Comparison of ENCODE assay signal across 8 mouse cellular contexts in the genomic region with DNA sequence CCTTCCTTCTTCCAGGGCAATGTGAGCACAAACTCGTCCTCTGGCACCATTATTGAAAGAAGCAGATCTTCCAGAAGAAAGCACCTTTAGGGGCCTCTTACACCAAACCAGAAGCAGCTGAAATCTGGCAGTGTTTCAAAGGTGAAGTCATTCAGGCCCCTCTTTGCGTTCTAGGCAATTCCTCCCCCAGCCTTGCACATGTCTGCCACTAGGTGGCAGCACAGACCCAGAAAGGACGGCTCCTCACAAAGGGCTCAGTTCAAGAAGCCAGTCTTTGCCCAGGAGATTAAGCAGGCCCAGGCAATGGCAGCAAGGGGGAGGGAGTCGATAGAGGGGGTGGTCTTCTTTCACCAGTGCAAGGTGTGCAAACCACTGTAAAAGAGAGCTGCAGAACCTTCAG. TPM values are rescaled to one million over a fixed set of nuclear protein-coding genes. Genes with fewer than 3 reads are reported as not detected.
DNase-seq lines count a peak whose midpoint lies in the region; ATAC-seq and TF ChIP-seq lines count a peak whose summit lies in the region.

No protein-coding gene starts in this region.

- peak; percentile 92 for TF ChIP-seq CTCF in bone marrow macrophage, adult 2 months (IDR thresholded peaks at IDR 0.05; ENCODE audit: low read depth, low read length)
- TF ChIP-seq CTCF in liver, adult 2 months (IDR thresholded peaks at IDR 0.05; ENCODE audit: low read depth, low read length) = peak; percentile 98

- H3K27ac ChIP-seq in bone marrow macrophage, adult 2 months (ENCODE audit: insufficient read depth, low read depth, low read length) = no peak overlapping the region
- peak overlapping the region; percentile 18; the same call in 1 of the 2 replicates for H3K27ac ChIP-seq in embryonic facial prominence, embryonic 15.5 days (replicated peaks)
- H3K27ac ChIP-seq in heart, embryonic 10.5 days = peak overlapping the region; percentile 98; the same call in 1 of the 2 replicates
- no peak overlapping the region for H3K27ac ChIP-seq in kidney, embryonic 15.5 days
- no peak overlapping the region for H3K27ac ChIP-seq in liver, adult 2 months (replicated peaks; ENCODE audit: insufficient read depth, low read depth, low read length)
- H3K27ac ChIP-seq in stomach, embryonic 16.5 days (ENCODE audit: low read length) = peak overlapping the region; percentile 38; the same call in 1 of the 2 replicates

- H3K4me1 ChIP-seq in bone marrow macrophage, adult 2 months (ENCODE audit: control insufficient read depth, insufficient read depth, low read length) = no peaks in the 10 kb centered on the region
- peaks cover 60% of the 10 kb centered on the region for H3K4me1 ChIP-seq in embryonic facial prominence, embryonic 15.5 days
- H3K4me1 ChIP-seq in heart, embryonic 10.5 days = peaks cover 72% of the 10 kb centered on the region
- peaks cover 76% of the 10 kb centered on the region for H3K4me1 ChIP-seq in kidney, embryonic 15.5 days
- H3K4me1 ChIP-seq in liver, adult 2 months (ENCODE audit: control insufficient read depth, insufficient read depth, low read length) = no peaks in the 10 kb centered on the region
- H3K4me1 ChIP-seq in stomach, embryonic 16.5 days (ENCODE audit: control insufficient read depth, insufficient read depth, low read length) = peaks cover 40% of the 10 kb centered on the region

- H3K4me2 ChIP-seq in embryonic facial prominence, embryonic 15.5 days (replicated peaks) = peak overlapping the region; percentile 94
- peak overlapping the region; percentile 91 for H3K4me2 ChIP-seq in kidney, embryonic 15.5 days
- peak overlapping the region; percentile 96 for H3K4me2 ChIP-seq in stomach, embryonic 16.5 days (ENCODE audit: low read depth, low read length)

- TF ChIP-seq POLR2A in bone marrow macrophage, adult 2 months (IDR thresholded peaks at IDR 0.05; ENCODE audit: borderline replicate concordance, low read depth, low read length) = no peak
- TF ChIP-seq POLR2A in liver, adult 2 months (IDR thresholded peaks at IDR 0.05; ENCODE audit: extremely low read depth, insufficient read depth, low read length) = no peak

- 0% methylated on average over 4 of the region's 4 CpGs for WGBS in embryonic facial prominence, embryonic 15.5 days
- WGBS in heart, embryonic 10.5 days = 0% methylated on average over 4 of the region's 4 CpGs
- under 1% methylated on average over 4 of the region's 4 CpGs for WGBS in kidney, embryonic 15.5 days
- WGBS in liver, adult 2 months = under 1% methylated on average over 4 of the region's 4 CpGs
- WGBS in stomach, embryonic 16.5 days = 0% methylated on average over 4 of the region's 4 CpGs

- H3K4me3 ChIP-seq in bone marrow macrophage, adult 2 months (ENCODE audit: insufficient read depth, low read length) = no peak overlapping the region
- no peak overlapping the region for H3K4me3 ChIP-seq in embryonic facial prominence, embryonic 15.5 days (replicated peaks)
- peak overlapping the region; percentile 75 for H3K4me3 ChIP-seq in heart, embryonic 10.5 days
- H3K4me3 ChIP-seq in kidney, embryonic 15.5 days (replicated peaks) = 0 out of 2 replicates have a peak overlapping the region, but pooled peaks have one; percentile 71
- no peak overlapping the region for H3K4me3 ChIP-seq in liver, adult 2 months (ENCODE audit: insufficient read depth, low read depth, low read length)
- H3K4me3 ChIP-seq in stomach, embryonic 16.5 days (replicated peaks; ENCODE audit: low read length) = peak overlapping the region; percentile 82

- peak; percentile 38 for ATAC-seq in CD4-positive, CD25-positive, alpha-beta regulatory T cell, adult 4 months
- no peak for ATAC-seq in embryonic facial prominence, embryonic 15.5 days (ENCODE audit: insufficient number of reproducible peaks, low FRiP score, low TSS enrichment, low read depth)
- ATAC-seq in kidney, embryonic 15.5 days (replicated peaks; ENCODE audit: low FRiP score) = no peak
- peak; percentile 16; the same call in 1 of the 2 replicates for ATAC-seq in stomach, embryonic 16.5 days (ENCODE audit: insufficient read depth, low FRiP score)

- H3K36me3 ChIP-seq in embryonic facial prominence, embryonic 15.5 days = peaks cover 20% of the 10 kb centered on the region; the same call in 1 of the 2 replicates
- H3K36me3 ChIP-seq in heart, embryonic 10.5 days = peaks cover 45% of the 10 kb centered on the region
- H3K36me3 ChIP-seq in kidney, embryonic 15.5 days = peaks cover 37% of the 10 kb centered on the region
- H3K36me3 ChIP-seq in liver, adult 2 months (ENCODE audit: control insufficient read depth, insufficient read depth, low read length) = no peaks in the 10 kb centered on the region
- 0 out of 2 replicates have a peak, but pooled peaks cover 3% of the 10 kb centered on the region for H3K36me3 ChIP-seq in stomach, embryonic 16.5 days (ENCODE audit: control insufficient read depth, insufficient read depth, low read length)

- no peaks in the 10 kb centered on the region for H3K9me3 ChIP-seq in embryonic facial prominence, embryonic 15.5 days (replicated peaks)
- no peaks in the 10 kb centered on the region for H3K9me3 ChIP-seq in heart, embryonic 10.5 days
- H3K9me3 ChIP-seq in kidney, embryonic 15.5 days (replicated peaks) = no peaks in the 10 kb centered on the region
- no peaks in the 10 kb centered on the region for H3K9me3 ChIP-seq in stomach, embryonic 16.5 days (replicated peaks; ENCODE audit: control insufficient read depth, low read length)

- H3K27me3 ChIP-seq in embryonic facial prominence, embryonic 15.5 days = no peaks in the 10 kb centered on the region
- H3K27me3 ChIP-seq in heart, embryonic 10.5 days (ENCODE audit: insufficient read depth, poor library complexity, severe bottlenecking) = no peaks in the 10 kb centered on the region
- H3K27me3 ChIP-seq in kidney, embryonic 15.5 days = no peaks in the 10 kb centered on the region
- H3K27me3 ChIP-seq in liver, adult 2 months (ENCODE audit: control insufficient read depth, insufficient read depth, low read length) = peaks cover 5% of the 10 kb centered on the region; the same call in 1 of the 2 replicates
- no peaks in the 10 kb centered on the region for H3K27me3 ChIP-seq in stomach, embryonic 16.5 days (ENCODE audit: control insufficient read depth, insufficient read depth, low read length)

- no peak overlapping the region for H3K9ac ChIP-seq in embryonic facial prominence, embryonic 15.5 days
- no peak overlapping the region for H3K9ac ChIP-seq in kidney, embryonic 15.5 days
- no peak overlapping the region for H3K9ac ChIP-seq in liver, adult 2 months (ENCODE audit: low read depth, low read length)
- H3K9ac ChIP-seq in stomach, embryonic 16.5 days (ENCODE audit: low read length) = no peak overlapping the region

- peak; percentile 95 for DNase-seq in heart, embryonic 10.5 days (ENCODE audit: low spot score)
- DNase-seq in liver, adult 2 months (ENCODE audit: extremely low read depth, low read depth, low spot score) = peak; percentile 36
- peak; percentile 92 for DNase-seq in neural tube, embryonic 10.5 days (ENCODE audit: extremely low spot score, low spot score)

- no peaks in the 10 kb centered on the region for H3K79me2 ChIP-seq in liver, adult 2 months (ENCODE audit: control insufficient read depth, insufficient read depth, low read length)

RNA-seq across cellular contexts. Expression of a gene that starts 4.3 kb away (rescaled TPM):
- polyA plus RNA-seq in CD4-positive, CD25-positive, alpha-beta regulatory T cell, adult 4 months (2017; shearing (Covaris generic)) = 100 to 1,000 TPM; 616 to 775 TPM
- 1.3 and 1.7 TPM in 2 replicates for polyA plus RNA-seq in bone marrow macrophage, adult 2 months (2012; ENCODE audit: insufficient read depth, insufficient read length, missing spikeins)
- 918 and 948 TPM in 2 replicates for polyA plus RNA-seq in embryonic facial prominence, embryonic 15.5 days (2015; fragmentation: Nextera tagmentation; extraction: Ambion mirVana)
- 914 and 924 TPM in 2 replicates for polyA plus RNA-seq in heart, embryonic 10.5 days (2016; fragmentation: Nextera tagmentation; extraction: Ambion mirVana)
- polyA plus RNA-seq in kidney, embryonic 15.5 days (2015; fragmentation: Nextera tagmentation; extraction: Ambion mirVana) = 666 and 667 TPM in 2 replicates
- 5.3 and 6.0 TPM in 2 replicates for total RNA-seq in liver, adult 2 months (2014; rRNA removed)
- 2.4 and 5.0 TPM in 2 replicates for polyA plus RNA-seq in liver, adult 2 months (2012; rRNA removed)
- 932 and 1,032 TPM in 2 replicates for polyA plus RNA-seq in stomach, embryonic 16.5 days (2015; fragmentation: Nextera tagmentation; extraction: Ambion mirVana)

RNA-seq across cellular contexts. Expression of a gene that starts 38.3 kb away (rescaled TPM):
- 10 to 100 TPM in 1 of 2 experiments, 1 to 10 TPM in 1; 7.6 to 10.6 TPM for polyA plus RNA-seq in CD4-positive, CD25-positive, alpha-beta regulatory T cell, adult 4 months (2017; shearing (Covaris generic))
- polyA plus RNA-seq in bone marrow macrophage, adult 2 months (2012; ENCODE audit: insufficient read depth, insufficient read length, missing spikeins) = 3.4 and 5.3 TPM in 2 replicates
- polyA plus RNA-seq in embryonic facial prominence, embryonic 15.5 days (2015; fragmentation: Nextera tagmentation; extraction: Ambion mirVana) = 2.7 and 3.1 TPM in 2 replicates
- 9.0 and 12.6 TPM in 2 replicates for polyA plus RNA-seq in heart, embryonic 10.5 days (2016; fragmentation: Nextera tagmentation; extraction: Ambion mirVana)
- polyA plus RNA-seq in kidney, embryonic 15.5 days (2015; fragmentation: Nextera tagmentation; extraction: Ambion mirVana) = 3.2 and 3.4 TPM in 2 replicates
- total RNA-seq in liver, adult 2 months (2014; rRNA removed) = 2.3 and 2.4 TPM in 2 replicates
- polyA plus RNA-seq in liver, adult 2 months (2012; rRNA removed) = 3.8 and 4.2 TPM in 2 replicates
- polyA plus RNA-seq in stomach, embryonic 16.5 days (2015; fragmentation: Nextera tagmentation; extraction: Ambion mirVana) = 4.6 and 5.0 TPM in 2 replicates

Comparison
In these comparisons a context has a peak if more than half of its experiments do, and no peak if none do; other contexts are left out.
1. ATAC-seq: peak in CD4-positive, CD25-positive, alpha-beta regulatory T cell, adult 4 months (single experiment) and stomach, embryonic 16.5 days (single experiment); none in embryonic facial prominence, embryonic 15.5 days (single experiment) and kidney, embryonic 15.5 days (single experiment).
2. H3K27ac ChIP-seq: peak in embryonic facial prominence, embryonic 15.5 days (single experiment), heart, embryonic 10.5 days (single experiment) and stomach, embryonic 16.5 days (single experiment); none in bone marrow macrophage, adult 2 months (single experiment), kidney, embryonic 15.5 days (single experiment) and liver, adult 2 months (single experiment).
3. H3K4me3 ChIP-seq: peak in heart, embryonic 10.5 days (single experiment), kidney, embryonic 15.5 days (single experiment) and stomach, embryonic 16.5 days (single experiment); none in bone marrow macrophage, adult 2 months (single experiment), embryonic facial prominence, embryonic 15.5 days (single experiment) and liver, adult 2 months (single experiment).
4. DNase-seq: peak in every context shown above with its lines; median percentile 95 in heart, embryonic 10.5 days; 92 in neural tube, embryonic 10.5 days; 36 in liver, adult 2 months.
5. RNA of a gene that starts 4.3 kb away (polyA plus RNA-seq): 918 to 948 TPM in embryonic facial prominence, embryonic 15.5 days, 932 to 1,032 TPM in stomach, embryonic 16.5 days, 914 to 924 TPM in heart, embryonic 10.5 days, 616 to 775 TPM in CD4-positive, CD25-positive, alpha-beta regulatory T cell, adult 4 months and 666 to 667 TPM in kidney, embryonic 15.5 days; 2.4 to 5.0 TPM in liver, adult 2 months and 1.3 to 1.7 TPM in bone marrow macrophage, adult 2 months; every median in the first group is over 100 times any median in the second.
6. Peak in every context shown above with its lines, with median percentiles within 50 percentile points of each other: H3K4me2 ChIP-seq.